Mouse (Mus musculus): ENCODE results near the gene Arl8b. TPM values are rescaled to one million over a fixed set of nuclear protein-coding genes. Genes with fewer than 3 reads are reported as not detected.
A peak's percentile ranks its signal among the peaks of the same experiment; 100 is the strongest.

The Arl8b gene
- 10 to 100 TPM; 91.3 to 92.5 TPM for total RNA-seq (2021)
- long read RNA-seq, experiment 1, full-length matches to known transcripts: 24 of 27 reads
- long read RNA-seq, experiment 1, partial matches to known transcripts: 0 of 27 reads
- long read RNA-seq, experiment 1, other reads (novel, unspliced or antisense): 3 of 27 reads
- long read RNA-seq, experiment 2, full-length matches to known transcripts: 48 of 65 reads
- long read RNA-seq, experiment 2, partial matches to known transcripts: 15 of 65 reads
- long read RNA-seq, experiment 2, other reads (novel, unspliced or antisense): 2 of 65 reads

DNA sequence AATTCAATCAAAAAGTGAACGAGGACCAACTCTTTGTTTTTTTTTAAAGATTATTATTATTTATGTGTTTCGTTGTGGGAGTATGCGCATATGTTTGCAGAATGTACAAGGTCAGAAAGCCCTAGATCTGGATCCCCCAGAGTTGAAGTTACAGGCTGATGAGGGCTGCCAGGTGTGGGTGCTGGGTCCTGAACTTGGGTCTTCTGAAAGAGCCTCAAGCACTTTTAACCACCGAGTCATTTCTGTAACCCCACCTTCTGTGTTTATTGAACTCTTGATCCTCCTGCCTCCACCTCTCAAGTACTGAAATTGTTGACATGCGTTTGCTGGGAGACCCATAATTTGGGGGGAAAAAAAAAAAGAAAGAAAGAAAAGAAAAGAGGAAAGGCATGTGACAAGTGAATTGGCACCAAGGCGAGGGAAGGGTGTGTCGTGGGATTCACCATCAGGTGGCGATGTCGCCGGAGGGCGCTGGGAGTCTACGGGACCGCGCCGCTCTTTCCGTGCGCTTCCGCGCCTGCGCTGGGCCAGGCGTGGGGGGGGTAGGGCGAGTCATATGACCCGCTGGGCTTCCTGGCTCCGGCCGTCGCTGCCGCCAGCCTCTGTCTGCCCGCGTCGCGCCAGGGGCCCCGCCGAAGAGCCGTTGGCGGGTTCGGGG lies at the start of gene Arl8b:
Arl8b (plus strand) TSS at position 574 of the 658 bp plus-strand sequence.
- DNase-seq (ENCODE audit: low spot score in 2 of 2): peak; percentile 95 to 97

- DNase-seq (ENCODE audit: low spot score in 2 of 2): peak; percentile 24 to 49
Measured at GRCm38 (mm10) chr6:108735910-108736750, 46.8 kb upstream of the Arl8b start.

DNA sequence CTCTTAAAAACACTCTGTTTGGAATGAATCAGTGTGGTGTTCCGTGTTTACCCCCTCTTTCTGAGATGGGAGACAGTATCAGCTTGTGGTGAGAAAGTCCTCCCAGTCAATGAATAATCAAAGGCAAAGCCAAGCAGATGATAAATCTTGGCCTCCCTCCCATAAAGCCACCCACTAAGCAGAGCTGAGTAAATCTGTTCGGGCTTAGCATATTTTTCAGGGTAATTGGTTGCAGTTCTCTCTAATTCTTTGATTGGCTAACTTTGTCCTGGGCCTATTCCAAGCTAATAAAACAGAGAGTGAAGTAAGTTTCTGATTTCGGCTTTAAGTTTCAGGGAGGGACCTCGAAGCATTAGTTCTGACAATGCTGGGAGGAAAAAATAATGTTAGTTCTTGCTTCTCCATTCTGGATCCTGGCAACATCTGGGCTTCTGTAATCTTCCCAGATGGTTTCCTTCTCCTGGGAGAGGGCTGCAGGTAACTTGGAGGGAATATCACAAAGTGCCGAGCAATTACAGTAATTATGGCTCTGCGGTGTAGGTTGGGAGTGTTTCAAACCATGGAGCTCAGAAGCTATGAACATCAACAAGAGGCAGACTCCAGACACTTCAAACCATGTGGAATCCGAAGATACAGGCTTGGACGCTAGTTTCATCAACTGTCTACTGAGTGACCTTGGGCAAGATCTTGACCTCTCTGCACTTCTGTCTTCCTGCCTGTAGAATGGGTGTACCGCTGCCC lies 44.3 kb upstream of the Arl8b start:
- no peak for DNase-seq (ENCODE audit: low spot score in 2 of 2)

- no peak for DNase-seq (ENCODE audit: low spot score in 2 of 2)
Measured at GRCm38 (mm10) chr6:108740579-108740978, 42.3 kb upstream of the Arl8b start.

DNA sequence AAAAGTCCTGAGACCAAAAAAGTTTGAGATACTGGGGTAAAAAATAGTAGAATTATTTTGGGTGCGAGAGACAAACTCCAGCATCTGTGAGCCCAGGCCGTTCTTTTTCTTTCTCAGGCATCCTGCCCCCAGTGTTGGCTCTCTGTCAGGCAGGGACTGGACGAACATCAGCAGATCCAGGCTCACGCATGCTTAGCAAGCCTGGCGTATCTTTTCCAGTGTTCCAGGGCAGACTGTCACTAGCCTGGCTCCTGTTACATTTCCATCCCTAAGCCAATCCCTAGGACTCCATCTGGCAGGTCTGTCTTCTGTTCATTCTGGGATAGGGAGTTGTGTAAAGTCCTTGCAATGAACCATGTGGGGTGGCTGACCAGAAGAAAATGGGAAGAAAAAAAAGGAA lies 39.2 kb upstream of the Arl8b start:
- no peak for DNase-seq (ENCODE audit: low spot score in 2 of 2)

- no peak for DNase-seq (ENCODE audit: low spot score in 2 of 2)
Measured at GRCm38 (mm10) chr6:108751324-108751723, 31.6 kb upstream of the Arl8b start.

DNA sequence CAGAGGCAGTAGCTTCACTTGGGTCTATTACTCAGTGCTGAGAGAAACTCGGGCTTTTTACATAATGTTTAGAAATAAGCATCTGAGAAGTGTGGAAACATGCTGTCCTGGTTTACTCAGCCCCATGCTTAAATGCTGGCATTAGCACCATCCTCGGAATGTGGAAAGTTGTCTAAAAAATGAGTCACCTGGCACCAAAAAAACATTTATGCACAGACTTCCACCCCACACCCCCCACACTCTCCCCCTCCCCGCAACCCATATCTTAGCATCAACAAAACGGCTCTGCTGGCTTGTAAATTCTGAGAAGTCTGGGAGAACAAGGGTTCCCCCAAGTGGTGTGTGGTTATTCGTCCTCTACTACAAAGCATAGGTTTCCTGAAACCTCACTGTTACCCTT lies 30.5 kb upstream of the Arl8b start:
- DNase-seq (ENCODE audit: low spot score in 2 of 2): no peak

GRCm38 (mm10) chr6:108753536-108753935 lies 29.4 kb upstream of the Arl8b start:
- no peak for DNase-seq (ENCODE audit: low spot score in 2 of 2)

- DNase-seq (ENCODE audit: low spot score in 2 of 2): no peak
Measured at GRCm38 (mm10) chr6:108754376-108754775, 28.5 kb upstream of the Arl8b start.

DNA sequence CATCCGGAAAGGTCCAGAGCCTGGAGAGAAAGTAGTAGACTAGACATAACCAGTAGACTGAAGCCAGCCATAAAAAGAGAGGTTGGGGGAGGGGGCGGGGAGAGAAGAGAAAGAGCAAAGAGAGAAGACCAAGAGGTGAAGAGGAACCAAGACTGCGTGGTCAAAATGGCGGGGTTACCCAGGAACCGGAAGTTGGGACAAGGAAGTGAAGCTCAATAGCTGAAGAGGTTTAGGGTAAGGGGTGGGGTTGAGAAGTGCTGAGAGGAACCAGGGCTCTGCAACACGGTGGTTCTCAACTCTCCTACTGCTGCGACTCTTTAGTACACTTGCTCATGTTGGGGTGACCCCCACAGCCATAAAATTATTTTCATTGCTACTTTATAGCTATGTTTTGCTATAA lies 27.0 kb upstream of the Arl8b start:
- no peak for DNase-seq (ENCODE audit: low spot score in 2 of 2)

DNA sequence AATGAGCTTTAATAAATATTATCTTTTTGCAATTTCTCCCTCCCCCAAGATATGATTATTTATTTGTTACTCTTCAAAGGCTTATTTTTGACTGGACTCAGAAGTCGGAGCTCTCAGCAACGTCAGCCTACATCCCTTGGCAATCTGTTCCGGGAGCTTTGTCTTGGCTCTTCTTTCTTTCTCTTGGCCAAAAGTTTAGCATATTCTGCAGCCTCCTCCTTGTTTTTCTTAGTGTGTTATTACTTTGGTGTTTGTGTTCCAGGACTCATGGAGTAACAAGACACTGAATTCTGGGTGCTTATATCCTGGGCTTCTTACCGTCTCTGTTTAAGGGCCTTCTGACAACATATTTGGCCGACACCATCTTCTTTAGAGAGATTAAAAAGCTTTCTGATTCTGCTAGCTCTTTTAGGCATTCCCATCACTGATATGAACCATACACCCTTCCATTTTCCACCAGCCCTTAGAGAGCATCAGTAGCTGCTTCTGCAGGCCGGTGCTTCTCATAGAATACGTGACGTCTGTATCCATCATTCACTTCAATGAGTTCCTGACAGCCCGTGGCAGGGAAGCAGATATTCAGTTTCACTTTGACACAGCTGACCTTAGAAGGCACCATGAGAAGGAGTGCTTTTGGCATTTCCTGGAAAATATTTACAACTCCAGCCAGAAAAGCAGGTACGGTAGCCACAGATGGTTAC lies 23.8 kb upstream of the Arl8b start:
- no peak for DNase-seq (ENCODE audit: low spot score in 2 of 2)

DNA sequence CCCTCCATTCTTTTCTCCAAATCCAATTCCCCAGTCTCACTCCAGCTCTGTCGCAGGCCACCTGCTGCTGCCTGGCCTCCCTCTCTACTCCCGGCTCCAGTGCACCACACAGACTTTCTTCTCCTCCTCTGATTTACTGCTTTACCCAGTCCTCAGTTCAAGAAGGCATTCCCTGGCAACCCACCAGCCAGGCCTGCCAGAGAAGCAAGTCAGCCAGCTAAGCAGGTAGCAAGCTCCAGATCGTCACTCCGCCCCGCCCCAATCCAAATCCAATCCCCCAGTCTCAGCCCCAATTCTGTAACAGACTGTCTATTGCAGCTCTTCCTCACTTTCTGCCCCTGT lies 23.2 kb upstream of the Arl8b start:
- DNase-seq (ENCODE audit: low spot score in 2 of 2): no peak

DNA sequence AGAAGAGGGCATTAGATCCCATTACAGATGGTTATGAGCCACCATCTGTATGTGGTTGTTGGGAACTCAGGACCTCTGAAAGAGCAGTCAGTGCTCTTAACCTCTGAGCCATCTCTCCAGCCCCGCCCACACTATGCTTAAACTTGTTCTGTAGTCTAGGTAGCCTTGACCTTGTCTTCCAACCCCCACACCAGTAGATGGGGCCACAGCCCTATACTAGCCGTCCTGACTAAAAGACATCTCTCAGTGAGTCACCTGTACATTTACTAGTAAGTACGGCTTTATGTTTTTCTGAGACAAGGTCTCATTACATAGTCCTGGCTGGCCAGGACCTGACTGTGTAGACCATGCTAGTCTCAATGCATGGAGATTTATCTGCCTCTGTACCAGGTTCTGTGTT lies 12.0 kb upstream of the Arl8b start:
- no peak for DNase-seq (ENCODE audit: low spot score in 2 of 2)

DNA sequence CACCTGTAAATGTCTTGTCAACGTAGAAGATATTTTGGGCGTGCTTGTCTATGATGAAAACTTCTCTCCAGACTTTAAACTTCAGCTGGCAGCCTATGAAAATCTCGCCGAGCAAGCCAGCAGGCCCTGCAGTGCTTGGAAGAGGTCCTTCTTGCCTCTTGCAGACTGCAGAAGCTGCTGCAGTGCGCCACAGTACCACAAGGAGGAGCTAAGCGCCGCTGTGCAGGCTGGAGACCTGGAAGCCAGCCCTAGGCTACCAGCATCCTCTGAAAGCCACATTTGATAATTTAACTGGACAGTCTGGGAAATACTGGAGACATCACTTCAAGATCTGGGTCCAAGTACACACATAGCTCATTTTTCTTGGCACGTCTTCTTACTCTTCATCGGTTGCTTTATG lies 10.0 kb upstream of the Arl8b start:
- DNase-seq (ENCODE audit: low spot score in 2 of 2): peak; percentile 55 to 73

- DNase-seq (ENCODE audit: low spot score in 2 of 2): no peak
Measured at GRCm38 (mm10) chr6:108773480-108773879, 9.4 kb upstream of the Arl8b start.

DNA sequence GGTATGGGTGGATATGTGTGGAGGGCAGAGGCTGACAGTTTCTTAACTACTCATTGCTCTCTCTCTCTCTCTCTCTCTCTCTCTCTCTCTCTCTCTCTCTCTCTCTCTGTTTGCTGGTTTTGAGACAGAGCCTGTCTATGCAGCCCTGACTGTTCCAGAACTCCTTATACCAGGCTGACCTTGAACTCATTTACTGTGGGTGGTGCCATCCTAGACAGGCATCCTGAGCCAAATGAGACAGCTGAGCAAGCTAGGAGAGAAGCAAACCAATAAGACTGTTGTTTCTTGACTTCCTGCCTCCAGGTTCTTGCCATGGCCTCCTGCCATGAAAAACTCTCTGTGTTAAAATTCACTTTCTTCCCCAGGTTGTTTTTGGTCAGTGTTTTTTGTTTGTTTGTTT lies 6.6 kb upstream of the Arl8b start:
- no peak for DNase-seq (ENCODE audit: low spot score in 2 of 2)

GRCm38 (mm10) chr6:108777560-108778287 lies 5.2 kb upstream of the Arl8b start:
- DNase-seq (ENCODE audit: low spot score in 2 of 2): no peak

- no peak for DNase-seq (ENCODE audit: low spot score in 2 of 2)
Measured at GRCm38 (mm10) chr6:108778399-108778798, 4.5 kb upstream of the Arl8b start.

DNA sequence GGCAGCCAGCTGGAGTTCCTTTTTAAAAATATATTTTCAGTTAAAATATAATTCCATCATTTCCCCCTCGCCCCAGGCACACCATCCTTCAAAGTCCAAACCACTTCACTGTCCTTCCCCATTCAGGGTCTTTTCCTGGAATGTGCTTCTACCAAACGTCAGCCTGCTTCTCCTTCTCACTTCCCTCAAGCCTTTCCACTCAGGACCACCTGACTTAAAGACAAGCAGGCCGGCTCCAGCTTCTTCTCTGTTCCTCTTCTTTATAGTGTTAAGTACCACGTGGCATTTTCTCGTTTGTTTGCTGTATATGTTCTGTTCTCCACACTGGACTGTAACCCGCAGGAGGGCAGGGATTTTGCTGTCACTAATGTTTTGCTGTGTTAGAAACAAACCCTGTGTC lies 1.0 kb upstream of the Arl8b start:
- DNase-seq (ENCODE audit: low spot score in 2 of 2): no peak

Measured in adrenal gland, postnatal 4 days (tissue).